Mouse (Mus musculus) limb, embryonic 13.5 days (tissue): ENCODE measurements at regions not wholly inside any gene's neighbourhood (a gene's known extent, or its start where the extent isn't known, plus 50 kb on each side); places are given as distances from the start of the nearest gene placed in this dataset.

Experiments used
- ATAC-seq: fragments of 200-750 bp; cut with Nextera tagmentation; 2 replicates; pipeline ENCODE4 v1.8.0; 2017; ENCODE audit warnings: low read depth, moderate number of reproducible peaks, moderate TSS enrichment; ENCODE audit not compliant: low FRiP score
- H3K27ac ChIP-seq: fragments of 300-500 bp; sonication (generic); 2 replicates; pipeline ENCODE4 v1.5.1; 2015; ENCODE audit warnings: inconsistent platforms, mild to moderate bottlenecking, moderate library complexity
- H3K27me3 ChIP-seq: fragments of 300-500 bp; sonication (generic); 2 replicates; pipeline ENCODE4 v1.6.1; 2015; ENCODE audit warnings: mild to moderate bottlenecking, inconsistent platforms
- H3K36me3 ChIP-seq: fragments of 300-500 bp; sonication (generic); 2 replicates; pipeline ENCODE4 v1.6.1; 2015; ENCODE audit warnings: inconsistent platforms, mild to moderate bottlenecking, moderate library complexity
- H3K4me1 ChIP-seq: fragments of 300-500 bp; sonication (generic); 2 replicates; pipeline ENCODE4 v1.6.1; 2015; ENCODE audit warnings: inconsistent platforms
- H3K4me2 ChIP-seq: fragments of 300-500 bp; sonication (generic); replicated peaks from 2 replicates; pipeline ENCODE4 v1.6.1; 2015; ENCODE audit warnings: inconsistent platforms, mild to moderate bottlenecking, moderate library complexity
- H3K4me3 ChIP-seq: fragments of 300-500 bp; sonication (generic); 2 replicates; pipeline ENCODE4 v1.5.1; 2015; ENCODE audit warnings: moderate library complexity, mild to moderate bottlenecking, inconsistent platforms
- H3K9ac ChIP-seq: fragments of 300-500 bp; sonication (generic); 2 replicates; pipeline ENCODE4 v1.6.1; 2015; ENCODE audit warnings: mild to moderate bottlenecking, inconsistent platforms
- H3K9me3 ChIP-seq: fragments of 300-500 bp; sonication (generic); 2 replicates; pipeline ENCODE4 v1.6.1; 2016; ENCODE audit warnings: inconsistent platforms
- WGBS: fragments of 180-500 bp; shearing (Covaris S2); methylation state at CpG from one replicate; pipeline ENCODE4 v1.1.7; 2015; 5-methylcytosine and 5-hydroxymethylcytosine counted together

GRCm38 (mm10) chr4:84060187-84060586 is 534.8 kb downstream of the Ccdc171 start:
- H3K27me3 ChIP-seq, result 0 out of 2 replicates have a peak, but pooled peaks cover 3% of the 10 kb centered on the region
- no peak overlapping the region for H3K4me3 ChIP-seq
- no peak overlapping the region for H3K27ac ChIP-seq
- H3K9me3 ChIP-seq, result no peaks in the 10 kb centered on the region
- 70% methylated on average over 2 of the region's 2 CpGs for WGBS
- ATAC-seq, result no peak
- H3K4me1 ChIP-seq, result peaks cover 14% of the 10 kb centered on the region
- H3K36me3 ChIP-seq, result no peaks in the 10 kb centered on the region
- H3K9ac ChIP-seq, result no peak overlapping the region
- no peak overlapping the region for H3K4me2 ChIP-seq

- Histone ChIP-seq H3K9ac (no peak overlapping the region), H3K27me3 (0 out of 2 replicates have a peak, but pooled peaks cover 3% of the 10 kb centered on the region), H3K4me1 (peaks cover 35% of the 10 kb centered on the region), H3K4me2 (no peak overlapping the region), H3K9me3 (no peaks in the 10 kb centered on the region), H3K27ac (no peak overlapping the region), H3K36me3 (no peaks in the 10 kb centered on the region), H3K4me3 (no peak overlapping the region)
- WGBS, result 72% methylated on average over 5 of the region's 5 CpGs
- ATAC-seq, result no peak
Measured at GRCm38 (mm10) chr4:84063755-84064154, 538.4 kb downstream of the Ccdc171 start.

GRCm38 (mm10) chr4:84064614-84065456 is 539.5 kb downstream of the Ccdc171 start:
- Histone ChIP-seq H3K4me3 (no peak overlapping the region), H3K4me2 (0 out of 2 replicates have a peak overlapping the region, but pooled peaks have one; percentile 19), H3K4me1 (peaks cover 45% of the 10 kb centered on the region), H3K27me3 (0 out of 2 replicates have a peak, but pooled peaks cover 3% of the 10 kb centered on the region), H3K36me3 (no peaks in the 10 kb centered on the region), H3K9ac (no peak overlapping the region), H3K27ac (no peak overlapping the region), H3K9me3 (no peaks in the 10 kb centered on the region)
- 17% methylated on average over 15 of the region's 15 CpGs for WGBS
- ATAC-seq, result peak; percentile 29; the same call in 1 of the 2 replicates

GRCm38 (mm10) chr4:84065457-84066124 is 540.2 kb downstream of the Ccdc171 start:
- Histone ChIP-seq H3K9ac (no peak overlapping the region), H3K4me1 (peaks cover 52% of the 10 kb centered on the region), H3K4me3 (no peak overlapping the region), H3K4me2 (no peak overlapping the region), H3K9me3 (no peaks in the 10 kb centered on the region), H3K27me3 (0 out of 2 replicates have a peak, but pooled peaks cover 3% of the 10 kb centered on the region), H3K27ac (no peak overlapping the region), H3K36me3 (no peaks in the 10 kb centered on the region)
- WGBS, result 49% methylated on average over 12 of the region's 12 CpGs
- no peak for ATAC-seq

- peaks cover 71% of the 10 kb centered on the region for H3K4me1 ChIP-seq
- WGBS, result 79% methylated on average over 14 of the region's 14 CpGs
- H3K4me2 ChIP-seq, result no peak overlapping the region
- ATAC-seq, result no peak
- no peaks in the 10 kb centered on the region for H3K27me3 ChIP-seq
- H3K36me3 ChIP-seq, result no peaks in the 10 kb centered on the region
- peak overlapping the region; percentile 29; the same call in 1 of the 2 replicates for H3K27ac ChIP-seq
- H3K9ac ChIP-seq, result no peak overlapping the region
- no peak overlapping the region for H3K4me3 ChIP-seq
- no peaks in the 10 kb centered on the region for H3K9me3 ChIP-seq
Measured at GRCm38 (mm10) chr4:84067931-84068575, 542.7 kb downstream of the Ccdc171 start.

GRCm38 (mm10) chr4:84068947-84069663 is 543.8 kb downstream of the Ccdc171 start:
- Histone ChIP-seq H3K36me3 (no peaks in the 10 kb centered on the region), H3K9ac (no peak overlapping the region), H3K27me3 (no peaks in the 10 kb centered on the region), H3K27ac (peak overlapping the region; percentile 66), H3K4me3 (no peak overlapping the region), H3K4me2 (no peak overlapping the region), H3K4me1 (peaks cover 68% of the 10 kb centered on the region), H3K9me3 (no peaks in the 10 kb centered on the region)
- ATAC-seq, result peak; percentile 49; the same call in 1 of the 2 replicates
- WGBS, result 7% methylated on average over 11 of the region's 11 CpGs

- H3K27me3 ChIP-seq, result no peaks in the 10 kb centered on the region
- no peaks in the 10 kb centered on the region for H3K36me3 ChIP-seq
- no peak overlapping the region for H3K9ac ChIP-seq
- H3K27ac ChIP-seq, result peak overlapping the region; percentile 66
- WGBS, result 44% methylated on average over 13 of the region's 13 CpGs
- no peaks in the 10 kb centered on the region for H3K9me3 ChIP-seq
- H3K4me1 ChIP-seq, result peaks cover 62% of the 10 kb centered on the region
- no peak for ATAC-seq
- no peak overlapping the region for H3K4me3 ChIP-seq
- no peak overlapping the region for H3K4me2 ChIP-seq
Measured at GRCm38 (mm10) chr4:84069681-84070080, 544.3 kb downstream of the Ccdc171 start.

- Histone ChIP-seq H3K9me3 (no peaks in the 10 kb centered on the region), H3K4me1 (peaks cover 58% of the 10 kb centered on the region), H3K27me3 (no peaks in the 10 kb centered on the region), H3K4me2 (no peak overlapping the region), H3K9ac (no peak overlapping the region), H3K36me3 (no peaks in the 10 kb centered on the region), H3K4me3 (no peak overlapping the region), H3K27ac (peak overlapping the region; percentile 66)
- 32% methylated on average over 4 of the region's 4 CpGs for WGBS
- ATAC-seq, result no peak
Measured at GRCm38 (mm10) chr4:84070089-84070488, 544.7 kb downstream of the Ccdc171 start.

- ATAC-seq, result peak; percentile 75; the same call in 1 of the 2 replicates
- no peaks in the 10 kb centered on the region for H3K9me3 ChIP-seq
- peak overlapping the region; percentile 52; the same call in 1 of the 2 replicates for H3K27ac ChIP-seq
- no peaks in the 10 kb centered on the region for H3K27me3 ChIP-seq
- no peak overlapping the region for H3K4me2 ChIP-seq
- peaks cover 48% of the 10 kb centered on the region for H3K4me1 ChIP-seq
- whole genome bisulfite sequencing, result 31% methylated on average over 5 of the region's 5 CpGs
- H3K36me3 ChIP-seq, result no peaks in the 10 kb centered on the region
- H3K9ac ChIP-seq, result no peak overlapping the region
- H3K4me3 ChIP-seq, result no peak overlapping the region
Measured at GRCm38 (mm10) chr4:84072096-84072495, 546.8 kb downstream of the Ccdc171 start.

- Histone ChIP-seq H3K4me3 (no peak overlapping the region), H3K27ac (no peak overlapping the region), H3K9ac (no peak overlapping the region), H3K9me3 (no peaks in the 10 kb centered on the region), H3K27me3 (no peaks in the 10 kb centered on the region), H3K4me1 (peaks cover 19% of the 10 kb centered on the region), H3K36me3 (no peaks in the 10 kb centered on the region), H3K4me2 (no peak overlapping the region)
- no peak for ATAC-seq
- WGBS, result 97% methylated on average over 1 of the region's 1 CpGs
Measured at GRCm38 (mm10) chr4:84076526-84076925, 551.2 kb downstream of the Ccdc171 start.

GRCm38 (mm10) chr4:84079516-84079915 is 554.2 kb downstream of the Ccdc171 start:
- no peak overlapping the region for H3K4me2 ChIP-seq
- ATAC-seq, result no peak
- peaks cover 15% of the 10 kb centered on the region; the same call in 1 of the 2 replicates for H3K4me1 ChIP-seq
- H3K9ac ChIP-seq, result no peak overlapping the region
- WGBS, result 88% methylated on average over 2 of the region's 2 CpGs
- no peaks in the 10 kb centered on the region for H3K27me3 ChIP-seq
- no peaks in the 10 kb centered on the region for H3K9me3 ChIP-seq
- no peak overlapping the region for H3K27ac ChIP-seq
- H3K36me3 ChIP-seq, result no peaks in the 10 kb centered on the region
- H3K4me3 ChIP-seq, result no peak overlapping the region
